Mouse (Mus musculus) heart, postnatal 0 days (tissue): ENCODE measurements around the gene Cdc25a. TPM values are rescaled to one million over a fixed set of nuclear protein-coding genes. Genes with fewer than 3 reads are reported as not detected.

Experiments
- ATAC-seq: fragments of 200-750 bp; cut with Nextera tagmentation; 2 replicates; pipeline ENCODE4 v1.8.0; 2017; ENCODE audit warnings: low read depth, moderate number of reproducible peaks, moderate library complexity; ENCODE audit not compliant: insufficient read depth
- DNase-seq: peaks from one replicate; pipeline ENCODE4 v3.0.0-alpha.2; 2016; ENCODE audit warnings: low spot score
- H3K27ac ChIP-seq: fragments of 300-500 bp; sonication (generic); 2 replicates; pipeline ENCODE4 v1.5.1; 2014; ENCODE audit warnings: low read depth, mild to moderate bottlenecking
- H3K27me3 ChIP-seq: fragments of 300-500 bp; sonication (generic); 2 replicates; pipeline ENCODE4 v1.6.1; 2014; ENCODE audit warnings: low read length, mixed read lengths; ENCODE audit not compliant: control insufficient read depth, insufficient read depth
- H3K36me3 ChIP-seq: fragments of 300-500 bp; sonication (generic); replicated peaks from 2 replicates; pipeline ENCODE4 v1.6.1; 2014; ENCODE audit warnings: low read length, mixed read lengths; ENCODE audit not compliant: control insufficient read depth, insufficient read depth
- H3K4me1 ChIP-seq: fragments of 300-500 bp; sonication (generic); 2 replicates; pipeline ENCODE4 v1.6.1; 2014; ENCODE audit warnings: antibody characterized with exemption; ENCODE audit not compliant: control insufficient read depth, insufficient read depth
- H3K4me2 ChIP-seq: fragments of 300-500 bp; sonication (generic); 2 replicates; pipeline ENCODE4 v1.6.1; 2014; ENCODE audit warnings: low read depth, mild to moderate bottlenecking, low read length, moderate library complexity
- H3K4me3 ChIP-seq: fragments of 300-500 bp; sonication (generic); 2 replicates; pipeline ENCODE4 v1.5.1; 2014; ENCODE audit warnings: low read depth, low read length
- H3K9ac ChIP-seq: fragments of 300-500 bp; sonication (generic); replicated peaks from 2 replicates; pipeline ENCODE4 v1.6.1; 2014; ENCODE audit warnings: low read depth, low read length, mixed read lengths
- H3K9me3 ChIP-seq: fragments of 300-500 bp; sonication (generic); replicated peaks from 2 replicates; pipeline ENCODE4 v1.6.1; 2016; ENCODE audit warnings: low read length; ENCODE audit not compliant: control insufficient read depth
- CTCF ChIP-seq: IDR thresholded peaks from 2 replicates; pipeline ENCODE4 v1.5.1; 2016; ENCODE audit warnings: antibody characterized with exemption, control low read depth, low read depth
- EP300 ChIP-seq: IDR thresholded peaks from 2 replicates; pipeline ENCODE4 v1.6.1; 2016; ENCODE audit warnings: antibody characterized with exemption, low read depth
- WGBS: fragments of 180-500 bp; shearing (Covaris S2); extraction: QIAGEN DNeasy Blood & Tissue Kit; methylation state at CpG from one replicate; pipeline ENCODE4 v1.1.7; 2014; 5-methylcytosine and 5-hydroxymethylcytosine counted together
- polyA plus RNA-seq: library from polyadenylated mRNA; unstranded; fragments of >200 nt; fragmentation: Nextera tagmentation; extraction: Ambion mirVana; gene quantifications from 2 replicates; pipeline ENCODE4 v1.2.1, GENCODE M21; 2015
- total RNA-seq: library from RNA; depleted of rRNA; stranded (reverse); fragments of >200 nt; gene quantifications from 2 replicates; pipeline ENCODE4 v1.2.3, GENCODE M21; 2014; ENCODE audit warnings: low replicate concordance

The Cdc25a gene
- total and polyA plus RNA-seq, 2 experiments from 2014 or later, result 7.0 to 14.3 TPM

DNA sequence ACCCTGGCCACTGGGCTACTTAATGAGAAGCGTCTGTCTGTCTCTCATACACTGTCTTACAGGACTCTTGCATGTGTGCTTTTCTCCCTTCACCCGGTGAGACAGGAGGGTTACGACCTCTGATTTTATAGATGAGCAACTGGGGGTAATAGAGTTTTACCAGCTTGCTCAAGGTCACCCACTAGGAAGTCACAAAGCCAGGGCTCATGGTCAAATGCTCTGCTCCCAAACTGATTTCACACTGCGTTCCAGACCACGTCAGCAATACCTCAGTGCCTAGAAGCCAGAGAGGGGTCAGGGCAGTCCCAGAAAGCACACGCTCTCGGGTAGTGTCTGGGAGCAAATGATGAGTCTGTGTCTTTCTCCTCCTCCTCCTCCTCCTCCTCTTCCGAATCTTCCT lies 33.7 kb downstream of the Cdc25a start:
- ATAC-seq (no peak), DNase-seq (no peak)
- 82% methylated on average over 8 of the region's 8 CpGs for whole genome bisulfite sequencing
- no peak overlapping the region for H3K4me3 ChIP-seq
- TF ChIP-seq EP300 (no peak), CTCF (no peak)
- H3K9ac ChIP-seq, result no peak overlapping the region
- H3K36me3 ChIP-seq, result no peaks in the 10 kb centered on the region
- H3K4me2 ChIP-seq, result no peak overlapping the region
- H3K9me3 ChIP-seq, result no peaks in the 10 kb centered on the region
- H3K27ac ChIP-seq, result no peak overlapping the region
- no peaks in the 10 kb centered on the region for H3K4me1 ChIP-seq
- H3K27me3 ChIP-seq, result no peaks in the 10 kb centered on the region

DNA sequence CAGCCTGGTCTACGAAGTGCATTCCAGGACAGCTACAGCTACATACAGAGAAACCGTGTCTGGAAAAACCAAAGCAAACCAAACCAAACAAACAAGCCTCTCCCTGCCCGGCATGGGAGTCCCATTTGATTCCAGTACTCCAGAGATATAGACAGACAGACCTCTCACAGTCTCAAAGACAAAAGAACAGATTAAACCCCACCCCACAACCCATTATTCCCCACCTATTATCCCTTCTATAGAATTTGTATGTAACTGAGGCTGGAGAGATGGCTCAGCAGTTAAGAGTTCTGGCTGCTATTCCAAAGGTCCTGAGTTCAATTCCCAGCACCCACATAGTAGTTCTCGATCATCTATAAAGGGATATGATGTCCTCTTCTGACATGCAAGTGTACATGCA lies 34.5 kb downstream of the Cdc25a start:
- ATAC-seq (no peak), DNase-seq (no peak)
- Histone ChIP-seq H3K4me2 (no peak overlapping the region), H3K4me3 (no peak overlapping the region), H3K27me3 (no peaks in the 10 kb centered on the region), H3K9ac (no peak overlapping the region), H3K36me3 (no peaks in the 10 kb centered on the region), H3K9me3 (no peaks in the 10 kb centered on the region), H3K27ac (no peak overlapping the region), H3K4me1 (no peaks in the 10 kb centered on the region)
- no peak for TF ChIP-seq EP300
- no peak for TF ChIP-seq CTCF
- WGBS, result 94% methylated on average over 4 of the region's 4 CpGs

DNA sequence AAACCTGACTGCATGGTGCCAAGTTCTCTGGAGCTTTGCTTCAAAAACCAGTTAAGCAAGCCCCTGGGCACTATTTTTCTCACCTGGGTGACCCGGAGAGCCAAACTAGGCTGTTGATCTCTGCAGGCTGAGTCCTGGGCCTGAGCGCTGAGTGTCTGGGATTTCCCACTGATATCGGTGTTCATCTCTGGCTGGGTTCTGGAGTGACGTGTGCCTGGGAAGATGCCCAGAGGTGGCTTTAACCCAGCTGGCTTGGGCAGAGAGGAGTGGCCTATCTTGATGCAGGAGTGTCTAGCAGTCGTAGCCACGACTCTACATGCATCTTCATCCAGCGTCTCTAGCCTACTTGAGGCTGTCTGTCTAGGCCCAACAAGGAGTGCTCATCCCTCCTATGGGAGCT lies 36.4 kb downstream of the Cdc25a start:
- Histone ChIP-seq H3K9me3 (no peaks in the 10 kb centered on the region), H3K4me3 (no peak overlapping the region), H3K9ac (no peak overlapping the region), H3K27ac (no peak overlapping the region), H3K4me2 (no peak overlapping the region), H3K4me1 (no peaks in the 10 kb centered on the region), H3K27me3 (no peaks in the 10 kb centered on the region), H3K36me3 (no peaks in the 10 kb centered on the region)
- 63% methylated on average over 7 of the region's 7 CpGs for WGBS
- no peak for ATAC-seq
- no peak for TF ChIP-seq EP300
- TF ChIP-seq CTCF, result no peak
- DNase-seq, result no peak

DNA sequence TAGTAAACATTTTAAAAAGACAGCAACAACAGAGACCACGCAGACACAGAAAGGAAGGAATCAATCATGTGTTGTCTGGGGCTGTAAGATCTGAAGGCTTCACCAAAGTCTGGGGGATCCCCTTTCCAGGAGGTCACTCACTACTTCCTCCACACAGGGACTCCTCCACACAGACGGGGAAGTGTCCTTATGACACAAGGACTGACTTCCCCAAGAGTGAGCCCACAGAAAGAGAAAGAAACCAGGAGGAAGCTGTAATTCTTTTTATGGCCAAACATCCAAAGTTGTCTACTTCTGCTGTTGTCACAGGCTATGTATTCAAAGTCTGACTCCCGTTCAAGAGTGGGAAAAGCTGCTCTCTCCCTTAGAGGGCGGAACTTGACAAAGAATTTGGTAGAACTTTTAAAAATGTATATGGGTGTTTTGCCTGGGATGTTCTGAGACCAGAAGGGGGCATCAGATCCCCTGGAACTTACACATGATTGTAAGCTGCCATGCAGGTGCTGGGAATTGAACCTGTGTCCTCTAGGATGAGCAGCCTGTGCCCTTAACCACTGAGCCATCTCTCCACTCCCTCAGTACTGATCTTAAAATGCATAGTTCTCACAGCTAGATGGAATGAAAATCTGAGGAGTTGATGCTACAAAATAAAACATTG lies 39.0 kb downstream of the Cdc25a start:
- Histone ChIP-seq H3K36me3 (no peaks in the 10 kb centered on the region), H3K27me3 (no peaks in the 10 kb centered on the region), H3K9me3 (no peaks in the 10 kb centered on the region), H3K4me1 (no peaks in the 10 kb centered on the region), H3K9ac (no peak overlapping the region), H3K4me3 (no peak overlapping the region), H3K4me2 (no peak overlapping the region), H3K27ac (no peak overlapping the region)
- TF ChIP-seq CTCF (no peak), EP300 (no peak)
- WGBS, result 63% methylated on average over 4 of the region's 4 CpGs
- no peak for DNase-seq
- no peak for ATAC-seq

DNA sequence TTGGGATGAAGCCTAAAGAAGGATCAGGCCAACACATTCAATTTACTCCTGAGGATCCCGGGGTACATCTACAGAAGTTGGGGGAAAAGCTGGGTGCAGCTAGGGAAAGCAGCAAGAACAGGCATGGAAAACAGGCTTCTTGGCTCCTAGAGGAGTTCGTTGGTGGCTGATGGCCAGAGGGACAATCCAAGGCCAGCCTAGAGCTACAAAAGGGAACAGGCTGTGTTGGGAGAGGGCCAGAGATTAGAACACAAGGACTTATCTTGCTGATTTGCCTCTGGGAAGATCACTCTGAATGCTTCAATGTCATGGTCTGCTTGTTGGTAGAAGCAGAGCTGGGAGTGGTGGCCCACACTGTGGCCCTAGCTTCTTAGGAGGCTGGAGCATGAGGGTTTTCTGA lies 42.6 kb downstream of the Cdc25a start:
- TF ChIP-seq CTCF, result no peak
- TF ChIP-seq EP300, result no peak
- Histone ChIP-seq H3K27me3 (no peaks in the 10 kb centered on the region), H3K36me3 (no peaks in the 10 kb centered on the region), H3K27ac (no peak overlapping the region), H3K9ac (no peak overlapping the region), H3K4me1 (no peaks in the 10 kb centered on the region), H3K4me3 (no peak overlapping the region), H3K4me2 (no peak overlapping the region), H3K9me3 (no peaks in the 10 kb centered on the region)
- 67% methylated on average over 2 of the region's 2 CpGs for WGBS
- DNase-seq (no peak), ATAC-seq (no peak)

DNA sequence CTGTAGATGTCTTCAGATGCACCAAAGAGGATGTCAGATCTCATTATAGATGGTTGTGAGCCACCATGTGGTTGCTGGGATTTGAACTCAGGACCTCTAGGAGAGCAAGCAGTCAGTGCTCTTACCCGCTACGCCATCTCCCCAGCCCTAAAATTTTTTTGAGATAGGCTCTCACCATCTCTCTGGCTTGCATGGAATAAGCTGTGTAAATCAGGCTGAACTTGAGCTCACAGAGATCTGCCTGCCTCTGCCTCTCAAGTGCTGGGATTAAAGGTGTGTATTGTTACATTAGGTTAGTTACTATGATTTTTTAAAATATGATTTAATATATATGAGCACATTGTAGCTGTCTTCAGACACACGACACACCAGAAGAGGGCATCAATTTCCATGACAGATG lies 53.8 kb downstream of the Cdc25a start:
- 95% methylated on average over 3 of the region's 3 CpGs for WGBS
- Histone ChIP-seq H3K9ac (no peak overlapping the region), H3K9me3 (no peaks in the 10 kb centered on the region), H3K27ac (no peak overlapping the region), H3K27me3 (no peaks in the 10 kb centered on the region), H3K4me1 (peaks cover 5% of the 10 kb centered on the region; the same call in 1 of the 2 replicates), H3K4me2 (no peak overlapping the region), H3K36me3 (no peaks in the 10 kb centered on the region), H3K4me3 (no peak overlapping the region)
- ATAC-seq (no peak), DNase-seq (no peak)
- TF ChIP-seq EP300 (no peak), CTCF (no peak)
